Mouse (Mus musculus) layer of hippocampus, adult 9-10 months (tissue): Measurements from ENCODE around the gene Nfatc2.

Experiments
- DNase-seq: peaks from one replicate; pipeline ENCODE4 v3.0.0; 2022; ENCODE audit warnings: low spot score

Nfatc2 gene

DNA sequence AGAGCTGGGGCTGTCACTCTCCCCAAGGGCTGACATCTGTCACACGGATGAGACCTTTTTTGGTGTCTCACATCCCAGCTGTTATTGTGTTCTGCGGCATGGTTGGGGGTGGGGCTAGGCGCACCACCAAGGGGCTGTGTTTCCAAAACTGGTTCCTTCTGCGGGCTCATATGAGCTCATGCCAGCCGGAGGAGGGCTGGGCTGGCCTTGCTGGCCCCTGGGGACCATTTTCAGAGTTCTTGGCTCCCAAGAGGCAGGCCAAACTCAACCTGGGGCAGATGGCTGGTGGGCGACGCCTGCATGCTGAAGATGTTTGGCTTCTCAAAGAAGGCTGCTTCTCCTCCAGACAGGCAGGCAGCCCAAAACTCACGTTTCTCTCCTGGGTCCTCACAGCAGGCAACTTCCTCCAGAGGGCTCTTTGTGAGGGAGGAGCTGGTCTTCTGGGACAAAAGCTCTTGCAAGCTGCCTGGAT, 162.4 kb downstream of the Nfatc2 start:
- DNase-seq, result no peak

DNA sequence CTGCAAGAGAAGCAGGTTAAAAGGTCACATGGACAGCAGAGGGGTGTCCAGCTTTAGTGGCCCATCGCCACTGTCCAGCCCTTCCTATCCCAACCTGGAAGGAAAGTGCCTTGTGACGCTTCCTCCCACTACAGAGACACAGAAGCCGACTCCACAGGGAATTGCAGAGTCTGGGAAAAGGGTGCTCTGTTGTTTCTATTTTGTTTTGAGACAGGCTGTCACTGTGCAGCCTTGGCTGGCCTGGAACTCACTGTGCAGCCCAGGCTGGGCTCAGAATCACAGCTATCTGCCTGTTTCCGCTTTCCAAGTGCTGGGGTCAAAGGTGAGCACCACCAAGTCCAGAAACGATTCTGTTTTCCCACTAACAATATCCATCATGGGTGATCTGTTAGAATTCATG, 167.3 kb downstream of the Nfatc2 start:
- DNase-seq, result no peak

DNA sequence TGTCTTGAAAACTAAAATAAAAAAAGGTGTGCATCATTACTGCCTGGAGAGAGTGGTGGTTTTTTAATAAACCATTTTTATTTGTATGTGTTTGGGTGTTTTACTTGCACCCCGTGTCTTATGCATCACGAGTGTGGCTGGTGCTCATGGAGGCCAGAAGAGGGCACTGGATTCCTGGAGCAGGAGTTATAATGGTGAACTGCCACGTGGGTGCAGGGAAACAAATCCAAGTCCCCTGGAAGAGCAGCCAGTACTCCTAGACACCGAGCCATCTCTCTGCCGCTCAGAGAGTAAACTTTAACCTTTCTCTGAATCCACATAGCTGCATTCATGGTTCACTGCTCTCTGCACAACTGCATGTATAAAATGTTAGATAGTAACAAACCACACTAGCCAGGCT, 168.1 kb downstream of the Nfatc2 start:
- no peak for DNase-seq

DNA sequence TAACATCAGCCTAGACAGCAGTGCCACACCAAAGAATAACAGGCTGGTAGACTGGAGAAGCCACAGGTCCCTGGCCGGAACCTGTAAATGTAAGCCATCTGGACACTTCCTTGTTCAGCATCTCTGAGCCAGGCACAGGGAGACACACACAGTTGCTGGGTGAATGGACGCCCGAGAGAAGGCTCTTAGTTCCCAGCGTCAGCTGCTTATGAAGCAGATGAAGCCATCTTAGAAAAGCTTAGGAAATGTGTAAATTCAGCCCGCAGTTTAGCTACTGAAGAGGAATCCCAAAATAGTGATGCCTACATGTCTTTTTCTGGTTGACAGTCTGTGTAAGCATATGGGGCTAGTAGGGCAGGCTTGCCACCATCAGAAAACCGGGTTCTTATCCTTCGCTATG, 169.1 kb downstream of the Nfatc2 start:
- DNase-seq, result no peak

DNA sequence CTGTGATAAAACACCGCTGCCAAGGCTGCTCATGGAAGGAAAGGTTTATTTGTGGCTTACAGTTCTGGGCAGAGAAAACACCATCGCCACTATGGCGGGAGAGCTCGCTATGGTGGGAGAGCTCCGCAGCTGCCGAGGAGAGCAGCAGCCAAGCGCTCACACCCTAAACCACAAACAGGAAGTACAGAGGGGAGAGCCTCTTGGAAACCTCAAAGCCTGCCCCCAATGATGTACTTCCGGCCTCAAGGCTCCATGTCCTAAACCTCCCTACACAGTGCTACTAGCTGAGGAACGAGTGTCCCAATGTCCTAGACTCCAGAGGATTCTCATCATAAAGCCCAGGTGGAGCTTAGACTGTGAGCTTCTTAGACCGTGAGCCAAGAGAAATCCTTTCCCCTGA, 171.9 kb downstream of the Nfatc2 start:
- no peak for DNase-seq

DNA sequence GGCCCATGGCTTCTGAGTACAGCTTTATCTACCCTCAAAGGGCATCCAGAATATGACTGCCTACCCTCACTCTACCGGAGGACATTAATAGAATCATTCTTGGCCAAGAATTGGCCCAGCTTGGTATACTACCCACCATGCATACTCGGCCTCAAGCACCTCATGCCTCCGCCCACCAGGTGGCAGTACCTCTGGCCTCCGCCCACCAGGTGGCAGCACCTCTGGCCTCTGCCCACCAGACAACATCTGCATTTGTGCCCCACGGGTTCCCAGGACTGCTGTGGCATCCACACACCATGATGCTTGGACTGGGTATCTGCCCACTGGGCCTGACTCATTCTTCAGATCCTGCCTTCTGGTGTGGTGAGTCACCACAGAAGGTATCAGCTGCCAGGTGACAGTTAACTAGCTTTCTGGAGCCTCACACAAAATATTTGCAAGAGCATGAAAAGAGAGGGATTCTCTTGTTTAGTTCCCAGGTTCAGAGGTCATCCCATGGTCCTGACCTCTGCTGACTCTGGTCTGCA, 173.0 kb downstream of the Nfatc2 start:
- no peak for DNase-seq
